Mouse (Mus musculus) erythroid progenitor cell, adult 5-6 weeks (primary cell): ENCODE results near the gene Pxn. TPM values are rescaled to one million over a fixed set of nuclear protein-coding genes. Genes with fewer than 3 reads are reported as not detected.

Experiments used
- total RNA-seq, 2 experiments: library from RNA; stranded (forward) in 1 of 2; stranded (reverse) in 1 of 2; fragments of 150-400 nt in 1 of 2; fragments of 186-747, 209-891 nt in 1 of 2; gene quantifications; 2 replicates each; pipeline versions ENCODE4 v1.2.3 to v1.2.4; 2015 to 2017; ENCODE audit warnings: low replicate concordance in 2 of 2

The Pxn gene
- total RNA-seq, 2 experiments from 2014 or later, result 11.1 to 18.9 TPM

Other genes starting within 250 kb of the Pxn start
- gene Rnf10, start 233.8 kb upstream of the Pxn start, total RNA-seq (2015; ENCODE audit: low replicate concordance), result 170 and 198 TPM in 2 replicates
- 378 and 474 TPM in 2 replicates for gene Rnf10, start 233.8 kb upstream of the Pxn start, total RNA-seq (2017; ENCODE audit: low replicate concordance)
- gene Coq5, start 227.0 kb upstream of the Pxn start, total RNA-seq (2015; ENCODE audit: low replicate concordance), result 7.2 and 8.4 TPM in 2 replicates
- 12.8 and 15.9 TPM in 2 replicates for gene Coq5, start 227.0 kb upstream of the Pxn start, total RNA-seq (2017; ENCODE audit: low replicate concordance)
- gene Dynll1, start 205.7 kb upstream of the Pxn start, total RNA-seq (2015; ENCODE audit: low replicate concordance), result 310 and 338 TPM in 2 replicates
- gene Dynll1, start 205.7 kb upstream of the Pxn start, total RNA-seq (2017; ENCODE audit: low replicate concordance), result 98.2 and 201 TPM in 2 replicates
- gene Srsf9, start 179.5 kb upstream of the Pxn start, total RNA-seq (2015; ENCODE audit: low replicate concordance), result 26.8 and 36.4 TPM in 2 replicates
- 45.7 and 86.4 TPM in 2 replicates for gene Srsf9, start 179.5 kb upstream of the Pxn start, total RNA-seq (2017; ENCODE audit: low replicate concordance)
- 25.6 and 32.3 TPM in 2 replicates for gene Gatc, start 165.5 kb upstream of the Pxn start, total RNA-seq (2015; ENCODE audit: low replicate concordance)
- 6.4 and 10.9 TPM in 2 replicates for gene Gatc, start 165.5 kb upstream of the Pxn start, total RNA-seq (2017; ENCODE audit: low replicate concordance)
- 19.3 and 19.8 TPM in 2 replicates for gene Triap1, start 165.5 kb upstream of the Pxn start, total RNA-seq (2015; ENCODE audit: low replicate concordance)
- gene Triap1, start 165.5 kb upstream of the Pxn start, total RNA-seq (2017; ENCODE audit: low replicate concordance), result 3.2 and 8.5 TPM in 2 replicates
- gene Cox6a1, start 157.7 kb upstream of the Pxn start, total RNA-seq (2015; ENCODE audit: low replicate concordance), result 265 and 340 TPM in 2 replicates
- 55.4 and 95.0 TPM in 2 replicates for gene Cox6a1, start 157.7 kb upstream of the Pxn start, total RNA-seq (2017; ENCODE audit: low replicate concordance)
- not detected in 2 replicates for gene Msi1, start 77.1 kb upstream of the Pxn start, total RNA-seq (2015; ENCODE audit: low replicate concordance)
- gene Msi1, start 77.1 kb upstream of the Pxn start, total RNA-seq (2017; ENCODE audit: low replicate concordance), result not detected in 2 replicates
- not detected in 2 replicates for gene Pla2g1b, start 40.4 kb upstream of the Pxn start, total RNA-seq (2015; ENCODE audit: low replicate concordance)
- gene Pla2g1b, start 40.4 kb upstream of the Pxn start, total RNA-seq (2017; ENCODE audit: low replicate concordance), result not detected in 2 replicates
- 1.8 TPM in 1 of 2 replicates, not detected in the other for gene Sirt4, start 22.0 kb upstream of the Pxn start, total RNA-seq (2015; ENCODE audit: low replicate concordance)
- 3.3 TPM in 1 of 2 replicates, not detected in the other for gene Sirt4, start 22.0 kb upstream of the Pxn start, total RNA-seq (2017; ENCODE audit: low replicate concordance)
- 1,000 and 1,025 TPM in 2 replicates for gene Rplp0, start 52.8 kb downstream of the Pxn start, total RNA-seq (2015; ENCODE audit: low replicate concordance)
- 380 and 735 TPM in 2 replicates for gene Rplp0, start 52.8 kb downstream of the Pxn start, total RNA-seq (2017; ENCODE audit: low replicate concordance)
- gene Gcn1l1, start 58.6 kb downstream of the Pxn start, total RNA-seq (2015; ENCODE audit: low replicate concordance), result 9.4 and 17.6 TPM in 2 replicates
- 13.7 and 14.1 TPM in 2 replicates for gene Gcn1l1, start 58.6 kb downstream of the Pxn start, total RNA-seq (2017; ENCODE audit: low replicate concordance)
- gene Rab35, start 125.2 kb downstream of the Pxn start, total RNA-seq (2015; ENCODE audit: low replicate concordance), result 33.5 and 53.7 TPM in 2 replicates
- gene Rab35, start 125.2 kb downstream of the Pxn start, total RNA-seq (2017; ENCODE audit: low replicate concordance), result 46.8 and 49.4 TPM in 2 replicates
- gene Bicdl1, start 224.9 kb downstream of the Pxn start, total RNA-seq (2015; ENCODE audit: low replicate concordance), result 2.5 TPM in 2 replicates
- gene Bicdl1, start 224.9 kb downstream of the Pxn start, total RNA-seq (2017; ENCODE audit: low replicate concordance), result 0.64 TPM in 1 of 2 replicates, not detected in the other